8 mouse cellular contexts compared by ENCODE assay signal in genomic region chr11:4217914-4218629, GRCm38 (mm10). TPM values are rescaled to one million over a fixed set of nuclear protein-coding genes. Genes with fewer than 3 reads are reported as not detected.
A peak's percentile ranks its signal among the peaks of the same experiment; 100 is the strongest.
DNase-seq lines count a peak whose midpoint lies in the region; ATAC-seq lines count a peak whose summit lies in the region.

TSS of gene Castor1 (plus strand) at chr11:4218225.

- peak within 1 kb of the TSS; percentile 55; the same call in 1 of the 2 replicates for H3K9ac ChIP-seq in hindbrain, embryonic 11.5 days (ENCODE audit: low read depth, low read length)

- no peak within 1 kb of the TSS for H3K27ac ChIP-seq in hindbrain, embryonic 11.5 days (ENCODE audit: low read depth, low read length)

- H3K9me3 ChIP-seq in hindbrain, embryonic 11.5 days (ENCODE audit: control insufficient read depth, low read length), result no peaks in the 10 kb centered on the region

- WGBS in hindbrain, embryonic 11.5 days, result 3% methylated on average over 55 of the region's 56 CpGs

- H3K4me2 ChIP-seq in hindbrain, embryonic 11.5 days (replicated peaks; ENCODE audit: low read depth, low read length), result peak within 1 kb of the TSS; percentile 91

- no peaks in the 10 kb centered on the region for H3K36me3 ChIP-seq in hindbrain, embryonic 11.5 days (ENCODE audit: control insufficient read depth, insufficient read depth, low read length)

- peaks cover 8% of the 10 kb centered on the region for H3K27me3 ChIP-seq in hindbrain, embryonic 11.5 days (ENCODE audit: control insufficient read depth, insufficient read depth, low read length)

- H3K4me1 ChIP-seq in hindbrain, embryonic 11.5 days (replicated peaks; ENCODE audit: control insufficient read depth, insufficient read depth, low read length), result peaks cover 2% of the 10 kb centered on the region; the same call in 1 of the 2 replicates

- H3K4me3 ChIP-seq in hindbrain, embryonic 11.5 days (ENCODE audit: low read depth, low read length), result peak within 1 kb of the TSS; percentile 44

- peak; percentile 93 for DNase-seq in Muller cell, postnatal 12 days (ENCODE audit: inconsistent ontology term)
- DNase-seq in cerebellum, postnatal 14 days, result peak; percentile 56 to 59
- peak; percentile 54 to 66 for DNase-seq in frontal cortex, postnatal 10 days (ENCODE audit: low spot score in 2 of 2)
- peak; percentile 82 for DNase-seq in hindbrain, embryonic 11.5 days (ENCODE audit: low spot score)
- peak; percentile 39 to 50 for DNase-seq in layer of hippocampus, postnatal 25 days (ENCODE audit: extremely low spot score in 1 of 2, low spot score in 1 of 2)
- DNase-seq in lung, postnatal 4 days, result peak; percentile 94 to 96
- peak; percentile 44 for DNase-seq in retina, postnatal 7 days (ENCODE audit: low read depth, low spot score)
- DNase-seq in urinary bladder, adult 2 months (ENCODE audit: low spot score), result peak; percentile 78

- peak; percentile 77 for ATAC-seq in hindbrain, embryonic 11.5 days (ENCODE audit: low FRiP score)

RNA-seq across cellular contexts. Expression of gene Castor1, which starts in this region (rescaled TPM):
- polyA plus RNA-seq in hindbrain, embryonic 11.5 days (2014; fragmentation: Nextera tagmentation; extraction: Ambion mirVana), result 2.1 and 3.4 TPM in 2 replicates
- total RNA-seq in layer of hippocampus, postnatal 25 days (2021), result 1 to 10 TPM; 6.0 to 6.1 TPM
- 19.7 and 19.8 TPM in 2 replicates for polyA plus RNA-seq in urinary bladder, adult 2 months (2012; rRNA removed)

Comparison
In these comparisons a context has a peak if more than half of its experiments do, and no peak if none do; other contexts are left out.
1. DNase-seq: peak in every context shown above with its lines; median percentile 95 in lung, postnatal 4 days; 93 in Muller cell, postnatal 12 days; 82 in hindbrain, embryonic 11.5 days; 78 in urinary bladder, adult 2 months; 60 in frontal cortex, postnatal 10 days; 58 in cerebellum, postnatal 14 days; 44 in layer of hippocampus, postnatal 25 days; 44 in retina, postnatal 7 days.